Mouse (Mus musculus) liver, embryonic 11.5 days (tissue): ENCODE data around the gene 1700102P08Rik. TPM values are rescaled to one million over a fixed set of nuclear protein-coding genes. Genes with fewer than 3 reads are reported as not detected.
A peak's percentile ranks its signal among the peaks of the same experiment; 100 is the strongest.

Source experiments
- ATAC-seq: fragments of 200-750 bp; cut with Nextera tagmentation; replicated peaks from 2 replicates; pipeline ENCODE4 v1.8.0; 2017; ENCODE audit warnings: moderate number of reproducible peaks, mild to moderate bottlenecking, moderate TSS enrichment, moderate library complexity; ENCODE audit not compliant: low FRiP score
- DNase-seq: peaks from one replicate; pipeline ENCODE4 v3.0.0-alpha.2; 2017; ENCODE audit warnings: low spot score
- H3K27ac ChIP-seq: fragments of 300-500 bp; sonication (generic); 2 replicates; pipeline ENCODE4 v1.5.1; 2014; ENCODE audit warnings: mild to moderate bottlenecking, low read depth, low read length, control low read depth
- H3K27me3 ChIP-seq: fragments of 300-500 bp; sonication (generic); replicated peaks from 2 replicates; pipeline ENCODE4 v1.6.1; 2014; ENCODE audit warnings: low read length, mixed read lengths; ENCODE audit not compliant: control insufficient read depth, insufficient read depth
- H3K36me3 ChIP-seq: fragments of 300-500 bp; sonication (generic); 2 replicates; pipeline ENCODE4 v1.6.1; 2014; ENCODE audit warnings: mild to moderate bottlenecking, low read length, moderate library complexity, mixed read lengths; ENCODE audit not compliant: control insufficient read depth, insufficient read depth
- H3K4me1 ChIP-seq: fragments of 300-500 bp; sonication (generic); replicated peaks from 2 replicates; pipeline ENCODE4 v1.6.1; 2014; ENCODE audit warnings: low read length, mixed read lengths; ENCODE audit not compliant: control insufficient read depth, insufficient read depth
- H3K4me2 ChIP-seq: fragments of 300-500 bp; sonication (generic); 2 replicates; pipeline ENCODE4 v1.6.1; 2014; ENCODE audit warnings: mild to moderate bottlenecking, control low read depth, moderate library complexity
- H3K4me3 ChIP-seq: fragments of 300-500 bp; sonication (generic); 2 replicates; pipeline ENCODE4 v1.5.1; 2014; ENCODE audit warnings: low read depth, low read length, control low read depth
- H3K9ac ChIP-seq: fragments of 300-500 bp; sonication (generic); 2 replicates; pipeline ENCODE4 v1.6.1; 2014; ENCODE audit warnings: low read depth, low read length, control low read depth
- H3K9me3 ChIP-seq: fragments of 300-500 bp; sonication (generic); 2 replicates; pipeline ENCODE4 v1.6.1; 2016; ENCODE audit warnings: low read length, inconsistent platforms, mixed read lengths; ENCODE audit not compliant: control insufficient read depth
- WGBS: fragments of 180-500 bp; shearing (Covaris S2); extraction: QIAGEN DNeasy Blood & Tissue Kit; methylation state at CpG from one replicate; pipeline ENCODE4 v1.1.7; 2014; 5-methylcytosine and 5-hydroxymethylcytosine counted together
- polyA plus RNA-seq: library from polyadenylated mRNA; unstranded; fragments of >200 nt; fragmentation: Nextera tagmentation; extraction: Ambion mirVana; gene quantifications from 2 replicates; pipeline ENCODE4 v1.2.1, GENCODE M21; 2014

1700102P08Rik gene
- polyA plus RNA-seq, 1 experiment from 2014 or later: 0.81 TPM

DNA sequence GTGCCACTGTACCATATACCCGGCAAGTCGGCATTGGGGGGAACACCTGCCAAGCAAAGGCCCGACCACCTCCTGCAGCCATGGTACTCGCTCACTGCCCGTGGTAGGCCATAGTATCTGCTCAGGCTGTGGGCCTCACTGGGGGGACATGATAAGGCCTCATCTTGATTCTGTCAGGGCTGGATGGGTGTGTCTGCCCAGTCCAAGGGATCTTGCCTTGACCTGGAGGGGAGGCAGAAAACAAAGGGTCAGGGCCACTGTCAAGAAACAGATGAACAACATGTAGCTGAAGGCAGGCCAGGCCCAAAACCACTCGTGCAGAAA, 58.5 kb downstream of the 1700102P08Rik start:
- ATAC-seq (peak; percentile 66), DNase-seq (peak; percentile 45)
- Histone ChIP-seq H3K4me2 (peak overlapping the region; percentile 98), H3K4me1 (peaks cover 46% of the 10 kb centered on the region), H3K4me3 (peak overlapping the region; percentile 65), H3K27me3 (no peaks in the 10 kb centered on the region), H3K27ac (peak overlapping the region; percentile 90), H3K9ac (peak overlapping the region; percentile 70), H3K9me3 (no peaks in the 10 kb centered on the region), H3K36me3 (peaks cover 4% of the 10 kb centered on the region; the same call in 1 of the 2 replicates)
- 47% methylated on average over 6 of the region's 6 CpGs for WGBS

- peak overlapping the region; percentile 98 for H3K4me2 ChIP-seq
- H3K27ac ChIP-seq: peak overlapping the region; percentile 90
- DNase-seq (no peak), ATAC-seq (no peak; the same call in 1 of the 2 replicates)
- 47% methylated on average over 6 of the region's 6 CpGs for WGBS
- H3K27me3 ChIP-seq: no peaks in the 10 kb centered on the region
- peaks cover 47% of the 10 kb centered on the region for H3K4me1 ChIP-seq
- H3K4me3 ChIP-seq: peak overlapping the region; percentile 65
- no peaks in the 10 kb centered on the region for H3K9me3 ChIP-seq
- H3K9ac ChIP-seq: peak overlapping the region; percentile 70
- peaks cover 4% of the 10 kb centered on the region; the same call in 1 of the 2 replicates for H3K36me3 ChIP-seq
Observed at GRCm38 (mm10) chr9:108451519-108452160, 59.0 kb downstream of the 1700102P08Rik start.

DNA sequence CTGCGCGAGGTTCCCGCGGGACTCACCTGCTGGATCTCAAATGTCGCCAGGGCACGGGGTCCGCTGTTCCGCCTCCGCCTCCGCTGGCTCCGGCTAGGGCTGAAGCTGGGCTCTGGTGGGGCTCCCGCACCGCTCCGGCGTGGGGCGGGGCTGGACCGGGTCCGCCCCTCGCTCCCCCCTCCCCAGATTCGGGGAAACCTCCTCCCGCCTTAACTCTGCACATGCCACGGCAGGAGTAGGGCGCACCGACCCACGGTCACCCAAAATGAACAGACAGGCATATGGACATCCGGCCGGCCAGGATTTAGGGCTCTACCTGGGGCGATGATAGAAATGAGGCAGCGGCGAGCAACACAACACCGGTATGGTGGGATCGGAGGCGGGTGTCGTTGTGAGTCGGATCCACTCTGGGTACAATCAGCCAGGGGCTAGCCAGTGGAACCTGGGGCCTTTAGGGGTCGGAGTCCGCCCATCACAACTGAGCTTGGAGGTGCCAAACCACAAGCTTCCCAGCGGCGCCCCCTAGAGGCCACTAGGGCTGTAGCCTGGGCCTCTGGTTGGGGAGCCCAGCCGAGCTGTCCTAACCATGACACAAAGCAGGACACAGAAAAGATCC, 59.8 kb downstream of the 1700102P08Rik start:
- Histone ChIP-seq H3K27me3 (no peaks in the 10 kb centered on the region), H3K4me3 (peak overlapping the region; percentile 65), H3K36me3 (peaks cover 4% of the 10 kb centered on the region; the same call in 1 of the 2 replicates), H3K4me1 (peaks cover 47% of the 10 kb centered on the region), H3K27ac (peak overlapping the region; percentile 90), H3K9me3 (no peaks in the 10 kb centered on the region), H3K4me2 (peak overlapping the region; percentile 98), H3K9ac (peak overlapping the region; percentile 70)
- DNase-seq (peak; percentile 91), ATAC-seq (peak; percentile 78)
- 1% methylated on average over 40 of the region's 40 CpGs for WGBS

DNA sequence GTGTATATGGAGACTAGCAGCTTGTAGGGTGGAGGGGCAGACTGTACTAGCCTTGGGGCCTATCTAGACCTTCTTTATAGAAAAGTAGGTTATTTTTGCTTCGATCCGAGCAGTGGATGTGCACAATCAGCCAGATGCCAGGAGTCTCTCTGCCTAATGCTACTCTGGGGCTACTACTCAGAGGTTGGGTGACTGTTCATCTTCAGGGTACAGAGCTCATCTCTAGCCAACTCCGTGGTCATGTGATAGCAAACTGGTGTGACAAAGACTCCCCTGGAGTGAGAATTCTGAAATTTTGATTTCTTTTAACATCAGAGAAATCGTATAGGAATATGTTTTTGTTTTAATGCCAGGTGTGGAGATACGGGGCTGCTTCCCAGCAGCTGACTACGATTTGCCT, 60.3 kb downstream of the 1700102P08Rik start:
- Histone ChIP-seq H3K36me3 (peaks cover under 1% of the 10 kb centered on the region; the same call in 1 of the 2 replicates), H3K4me3 (peak overlapping the region; percentile 65), H3K4me2 (peak overlapping the region; percentile 98), H3K9ac (peak overlapping the region; percentile 70; the same call in 1 of the 2 replicates), H3K27me3 (no peaks in the 10 kb centered on the region), H3K9me3 (no peaks in the 10 kb centered on the region), H3K27ac (peak overlapping the region; percentile 41; the same call in 1 of the 2 replicates), H3K4me1 (peaks cover 47% of the 10 kb centered on the region)
- ATAC-seq (peak; percentile 12; the same call in 1 of the 2 replicates), DNase-seq (no peak)
- 44% methylated on average over 6 of the region's 6 CpGs for WGBS

GRCm38 (mm10) chr9:108453458-108453857, 60.9 kb downstream of the 1700102P08Rik start:
- Histone ChIP-seq H3K9me3 (no peaks in the 10 kb centered on the region), H3K27me3 (no peaks in the 10 kb centered on the region), H3K36me3 (no peaks in the 10 kb centered on the region), H3K4me1 (peaks cover 47% of the 10 kb centered on the region), H3K4me2 (peak overlapping the region; percentile 98; the same call in 1 of the 2 replicates), H3K9ac (no peak overlapping the region), H3K4me3 (no peak overlapping the region), H3K27ac (no peak overlapping the region)
- no peak for ATAC-seq
- DNase-seq: no peak
- 81% methylated on average over 4 of the region's 4 CpGs for WGBS

- no peaks in the 10 kb centered on the region for H3K27me3 ChIP-seq
- DNase-seq (no peak), ATAC-seq (no peak)
- no peaks in the 10 kb centered on the region for H3K9me3 ChIP-seq
- no peak overlapping the region for H3K9ac ChIP-seq
- H3K4me3 ChIP-seq: no peak overlapping the region
- H3K4me1 ChIP-seq: peaks cover 46% of the 10 kb centered on the region
- H3K4me2 ChIP-seq: no peak overlapping the region
- 72% methylated on average over 6 of the region's 6 CpGs for WGBS
- H3K36me3 ChIP-seq: no peaks in the 10 kb centered on the region
- no peak overlapping the region for H3K27ac ChIP-seq
Observed at GRCm38 (mm10) chr9:108454429-108454828, 61.8 kb downstream of the 1700102P08Rik start.

GRCm38 (mm10) chr9:108455747-108456571, 63.4 kb downstream of the 1700102P08Rik start:
- DNase-seq: no peak
- Histone ChIP-seq H3K4me1 (peaks cover 33% of the 10 kb centered on the region), H3K36me3 (no peaks in the 10 kb centered on the region), H3K9me3 (no peaks in the 10 kb centered on the region), H3K4me3 (no peak overlapping the region), H3K4me2 (no peak overlapping the region), H3K9ac (no peak overlapping the region; the same call in 1 of the 2 replicates), H3K27me3 (no peaks in the 10 kb centered on the region), H3K27ac (peak overlapping the region; percentile 35; the same call in 1 of the 2 replicates)
- no peak for ATAC-seq
- WGBS: 52% methylated on average over 12 of the region's 12 CpGs

DNA sequence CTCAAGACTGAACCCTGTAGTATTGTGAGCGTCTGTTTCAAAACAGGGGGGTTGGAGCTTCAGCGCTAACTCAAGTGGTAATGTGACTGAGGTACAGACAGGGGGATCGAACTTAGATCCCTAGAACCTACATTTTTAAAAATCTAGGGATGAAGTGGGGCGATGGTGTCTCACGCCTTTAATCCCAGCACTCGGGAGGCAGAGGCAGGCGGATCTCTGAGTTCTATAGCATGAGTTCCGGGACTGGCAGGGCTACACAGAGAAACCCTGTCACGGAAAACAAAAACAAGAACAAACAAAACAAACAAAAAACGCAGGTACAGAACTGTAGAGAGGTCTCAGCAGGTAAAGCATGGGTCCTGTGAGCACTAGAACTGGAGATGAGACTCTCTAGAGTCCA, 64.3 kb downstream of the 1700102P08Rik start:
- peaks cover 31% of the 10 kb centered on the region for H3K4me1 ChIP-seq
- no peak overlapping the region for H3K4me2 ChIP-seq
- H3K9me3 ChIP-seq: no peaks in the 10 kb centered on the region
- H3K9ac ChIP-seq: no peak overlapping the region
- no peak for ATAC-seq
- no peak overlapping the region for H3K27ac ChIP-seq
- H3K36me3 ChIP-seq: peaks cover 2% of the 10 kb centered on the region; the same call in 1 of the 2 replicates
- WGBS: 80% methylated on average over 10 of the region's 10 CpGs
- no peaks in the 10 kb centered on the region for H3K27me3 ChIP-seq
- H3K4me3 ChIP-seq: no peak overlapping the region
- no peak for DNase-seq
